Mouse (Mus musculus): Measurements from ENCODE around the gene Akr1e1.

The Akr1e1 gene

DNA sequence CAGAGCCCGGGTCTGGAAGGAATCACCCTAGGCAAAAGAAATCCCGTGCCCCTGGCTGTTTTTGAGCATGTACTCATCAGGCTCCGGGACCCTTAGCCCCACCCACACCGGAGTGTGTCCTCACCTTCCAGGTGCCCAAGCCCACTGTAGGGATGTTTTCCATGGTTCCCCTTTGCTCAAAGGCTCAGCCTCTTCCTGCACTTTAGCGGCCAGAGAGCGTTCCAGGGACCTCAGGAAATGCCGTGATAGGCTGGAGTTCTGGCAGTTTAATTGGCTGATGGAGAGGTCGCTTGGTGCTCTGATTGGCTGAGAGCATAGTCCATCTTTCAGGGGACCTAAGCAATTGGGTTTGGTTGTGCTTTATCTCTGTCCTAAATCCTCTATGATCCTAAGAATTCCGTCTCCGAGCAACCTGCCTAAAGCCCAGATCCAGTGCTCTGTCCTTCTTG lies at the start of gene Akr1e1:
Gene Akr1e1 (minus strand): TSS at position 214 of the 449 bp plus-strand sequence.
- in situ Hi-C loops (cut with MboI, MseI) = loop anchor here (10.0 kb wide), 1 partner anchor 494 kb away; no protein-coding TSS in a partner anchor

DNA sequence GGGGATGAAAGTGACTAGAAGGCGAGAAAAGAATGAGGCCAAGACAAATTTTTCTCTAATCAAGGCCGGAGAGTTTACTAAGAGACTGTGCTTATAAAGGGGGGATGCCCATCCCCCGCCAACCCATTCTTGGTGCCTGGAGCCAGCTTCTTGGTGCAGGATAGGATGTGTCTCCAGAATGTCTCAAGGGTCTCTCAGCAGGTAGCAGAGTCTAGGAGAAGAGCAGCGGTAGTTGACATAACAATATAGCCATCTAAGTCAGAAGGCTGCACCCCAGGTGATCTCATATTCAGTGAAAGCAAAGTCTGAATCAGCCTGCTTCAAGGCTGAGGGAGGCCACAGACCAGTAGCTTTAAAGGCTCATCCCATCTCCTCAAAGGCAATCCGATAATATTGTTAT lies 49.4 kb upstream of the Akr1e1 start:
- in situ Hi-C loops (cut with MboI, MseI) = no loop called here

DNA sequence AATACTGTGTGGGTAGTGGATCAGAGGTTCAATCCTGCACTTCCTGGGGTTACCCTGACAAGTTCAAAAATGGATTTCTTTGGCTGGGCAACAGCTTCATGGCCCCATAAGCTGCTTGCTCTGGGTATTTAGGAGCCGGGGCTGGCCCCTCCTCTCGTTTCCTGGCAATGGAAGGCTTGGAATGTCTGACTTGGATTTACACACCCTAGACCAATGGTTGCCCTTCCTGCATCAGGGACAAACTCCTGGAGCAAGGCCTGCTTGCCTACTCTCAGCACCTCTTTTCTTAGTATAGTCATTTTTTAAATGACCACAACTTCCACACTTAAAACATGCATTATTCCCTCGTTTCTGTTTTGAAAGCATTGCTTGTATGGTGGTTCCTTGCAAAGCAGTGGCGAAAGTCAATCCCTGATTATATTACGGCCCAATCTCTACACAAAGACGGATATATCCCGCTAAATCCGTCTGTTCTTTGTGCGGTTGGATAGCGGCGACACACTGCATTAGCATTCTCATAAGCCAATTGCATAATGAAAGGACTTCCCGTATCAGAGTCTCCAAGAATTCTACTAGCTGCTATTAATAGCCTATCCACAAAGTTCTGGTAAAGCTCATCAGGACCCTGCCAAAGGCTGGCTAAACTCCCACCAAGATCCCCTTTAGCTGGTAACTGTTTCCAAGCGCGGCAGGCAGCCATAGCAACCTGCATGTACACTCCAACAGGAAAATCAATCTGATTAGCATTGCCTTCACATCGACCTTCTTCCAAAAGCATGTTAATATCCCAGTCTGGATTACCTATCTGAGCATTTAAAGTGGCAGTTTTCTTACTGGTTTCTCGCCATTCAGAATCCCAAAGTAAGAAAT lies 47.5 kb upstream of the Akr1e1 start:
- in situ Hi-C loops (cut with MboI, MseI) = no loop called here

DNA sequence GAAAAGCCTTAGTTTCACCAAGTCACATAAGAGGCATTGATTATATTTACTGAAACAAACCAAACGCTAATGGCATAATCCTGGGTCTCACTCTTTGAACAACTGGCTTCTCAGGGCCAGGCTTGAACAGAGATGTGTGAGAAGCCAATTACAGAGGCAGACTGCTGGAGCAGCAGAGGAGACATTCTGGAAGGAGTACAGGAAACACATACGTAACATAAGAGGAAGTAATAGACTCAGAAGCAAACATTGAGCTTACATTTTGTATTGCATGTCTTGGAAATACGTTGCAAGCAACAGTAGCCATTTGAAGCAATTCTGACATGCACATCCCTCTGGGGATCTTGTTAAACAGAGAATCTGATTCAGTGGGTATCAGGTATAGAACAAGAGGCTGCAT lies 41.2 kb upstream of the Akr1e1 start:
- in situ Hi-C loops (cut with MboI, MseI) = no loop called here

DNA sequence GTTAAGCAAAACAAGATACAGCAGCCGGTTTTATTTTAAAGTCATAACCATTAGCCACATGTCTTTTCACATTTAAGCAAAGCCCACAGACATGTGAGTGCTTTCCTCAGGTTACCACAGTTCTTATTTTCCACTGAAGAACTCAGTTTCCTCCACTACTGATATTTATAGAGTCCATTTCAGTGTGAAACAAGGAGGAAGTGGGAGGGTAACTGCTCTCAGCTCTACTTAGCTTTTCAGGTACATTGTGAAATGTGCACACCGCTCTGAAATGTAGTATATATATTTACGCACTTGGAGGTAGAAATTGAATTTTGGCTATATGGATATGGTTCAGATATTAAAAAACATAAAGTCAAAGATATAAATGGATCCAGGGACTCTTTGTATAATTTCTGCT lies 36.3 kb upstream of the Akr1e1 start:
- in situ Hi-C loops (cut with MboI, MseI) = no loop called here

DNA sequence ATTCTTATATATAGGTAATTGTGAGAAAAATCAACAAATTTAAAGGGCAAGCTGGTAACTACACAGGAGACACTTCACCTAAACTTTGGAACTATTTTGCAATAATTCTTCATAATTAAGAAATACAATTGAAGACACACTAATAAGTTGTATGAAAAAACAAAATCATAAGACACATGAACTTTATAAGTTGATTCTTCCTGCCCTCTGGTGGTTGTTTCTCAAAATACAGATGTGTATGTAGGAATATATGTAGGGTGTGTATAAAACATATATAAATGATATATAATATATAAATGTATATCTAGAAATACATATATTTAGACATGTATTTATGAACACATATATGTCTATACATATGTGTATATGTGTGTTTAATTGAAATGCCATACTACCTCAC lies 1.9 kb upstream of the Akr1e1 start:
- in situ Hi-C loops (cut with MboI, MseI) = loop anchor here (5.0 kb wide), 1 partner anchor 86 kb away; no protein-coding TSS in a partner anchor

DNA sequence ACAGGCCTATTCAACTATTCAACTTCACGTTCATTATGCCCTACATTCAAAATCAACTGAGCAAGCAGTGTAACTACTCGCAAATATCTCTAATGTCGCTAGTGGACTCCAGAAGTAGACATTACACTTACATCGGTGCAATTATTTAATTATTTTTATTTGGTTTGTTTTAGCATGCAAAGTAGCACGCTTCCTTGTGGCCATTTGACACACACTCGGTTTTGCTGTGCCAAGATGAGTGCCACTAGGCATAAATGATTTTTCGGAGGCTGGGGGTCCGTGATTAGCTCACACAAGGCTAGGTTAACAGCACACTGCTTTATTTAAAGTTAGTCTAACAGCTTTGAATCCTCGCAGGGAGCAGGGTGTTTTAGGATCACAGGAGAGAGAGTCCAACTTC lies 444 bp downstream of the Akr1e1 start:
- in situ Hi-C loops (cut with MboI, MseI) = loop anchor here (10.0 kb wide), 1 partner anchor 494 kb away; no protein-coding TSS in a partner anchor

DNA sequence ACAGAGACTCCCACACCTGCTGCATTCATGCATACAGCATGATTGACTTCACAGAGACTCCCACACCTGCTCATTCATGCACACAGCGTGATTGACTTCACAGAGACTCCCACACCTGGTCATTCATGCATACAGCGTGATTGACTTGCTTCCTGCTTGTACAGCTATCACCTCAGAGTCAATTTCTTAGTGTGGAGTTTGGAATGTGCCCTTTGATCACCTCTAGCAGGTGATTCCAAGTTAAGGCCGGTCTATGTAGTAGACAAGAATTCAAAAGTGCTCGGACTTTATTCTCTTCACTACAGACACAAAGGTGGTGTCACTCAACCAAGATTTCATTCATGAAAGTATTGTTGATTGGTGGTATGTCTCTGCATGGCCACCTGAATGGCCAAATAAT lies 2.2 kb downstream of the Akr1e1 start:
- in situ Hi-C loops (cut with MboI, MseI) = loop anchor here (10.0 kb wide), 1 partner anchor 492 kb away; no protein-coding TSS in a partner anchor

DNA sequence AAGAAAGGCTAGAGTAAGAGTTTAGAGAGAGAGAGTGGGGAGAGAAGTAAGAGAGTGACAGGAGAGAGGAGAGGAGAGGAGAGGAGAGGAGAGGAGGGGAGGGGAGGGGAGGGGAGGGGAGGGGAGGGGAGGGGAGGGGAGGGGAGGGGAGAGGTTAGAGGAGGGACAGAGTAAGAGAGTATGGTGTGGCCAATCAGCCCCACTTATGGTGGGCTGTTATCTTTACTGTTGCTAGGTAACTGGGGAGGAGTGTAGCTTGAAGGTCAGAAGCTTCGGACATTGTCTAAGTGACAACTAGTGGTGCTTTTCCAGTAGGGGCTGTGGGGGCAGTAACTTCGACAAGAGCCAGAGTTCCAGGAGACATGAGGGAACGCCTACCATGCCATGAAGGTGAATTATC lies 5.5 kb downstream of the Akr1e1 start:
- in situ Hi-C loops (cut with MboI, MseI) = loop anchor here (10.0 kb wide), 1 partner anchor 489 kb away; no protein-coding TSS in a partner anchor

DNA sequence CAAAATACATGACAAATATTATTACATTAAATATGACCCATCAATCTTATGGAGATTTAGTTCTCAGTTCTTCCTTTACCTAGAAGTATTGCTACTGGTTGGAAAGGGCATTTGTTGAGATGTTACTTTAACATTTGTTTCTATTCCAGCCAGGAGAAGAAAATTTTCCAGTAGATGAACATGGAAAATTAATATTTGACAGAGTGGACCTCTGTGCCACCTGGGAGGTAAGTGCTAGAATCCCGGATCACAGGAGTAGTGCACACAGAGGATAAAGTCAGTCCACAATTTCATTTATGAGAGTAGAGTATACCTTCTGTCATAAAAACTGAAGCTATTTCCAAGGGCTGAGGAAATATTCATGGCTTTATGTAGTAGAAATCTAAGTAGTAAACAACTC lies 32.1 kb downstream of the Akr1e1 start:
- in situ Hi-C loops (cut with MboI, MseI) = no loop called here

DNA sequence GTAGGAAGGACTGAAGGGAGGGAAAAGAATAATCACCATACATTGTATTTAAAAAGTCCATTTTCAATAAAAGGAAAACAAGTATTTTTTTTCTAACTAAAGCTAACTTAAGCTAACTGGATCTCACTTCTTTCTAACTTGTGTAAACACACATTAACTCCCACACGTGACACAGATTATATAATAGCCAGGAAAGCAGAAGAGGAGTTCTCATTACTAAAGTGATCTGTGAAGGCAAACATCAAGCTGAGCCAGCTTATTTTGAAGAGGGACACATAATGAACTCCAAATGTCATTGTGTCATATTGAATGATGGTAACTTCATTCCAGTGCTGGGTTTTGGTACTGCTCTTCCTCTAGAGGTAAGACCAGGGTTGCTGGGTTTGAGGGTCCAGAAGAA lies 35.1 kb downstream of the Akr1e1 start, which contains the start of gene Akr1c21:
Gene Akr1c21 (plus strand): TSS at position 205 of the 400 bp plus-strand sequence.
- in situ Hi-C loops (cut with MboI, MseI) = no loop called here

DNA sequence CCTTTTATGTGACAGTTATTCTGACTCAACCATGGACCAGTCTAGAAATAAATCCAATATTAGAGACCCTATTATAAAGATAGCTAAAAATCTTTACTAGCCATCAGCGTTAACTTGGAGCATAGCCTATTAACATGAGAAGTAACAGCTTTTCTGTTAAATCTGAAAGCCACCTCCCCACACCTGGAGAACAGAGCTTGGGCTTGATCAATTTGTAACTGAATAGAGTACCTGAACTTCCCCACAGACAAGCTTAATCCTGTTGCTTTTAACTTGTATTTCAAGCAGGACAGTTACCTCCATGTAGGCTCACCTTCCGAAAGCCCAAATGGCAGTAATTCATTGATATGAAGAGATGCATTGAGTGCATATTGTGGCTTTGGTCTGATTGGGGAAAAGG lies 43.0 kb downstream of the Akr1e1 start:
- in situ Hi-C loops (cut with MboI, MseI) = no loop called here

DNA sequence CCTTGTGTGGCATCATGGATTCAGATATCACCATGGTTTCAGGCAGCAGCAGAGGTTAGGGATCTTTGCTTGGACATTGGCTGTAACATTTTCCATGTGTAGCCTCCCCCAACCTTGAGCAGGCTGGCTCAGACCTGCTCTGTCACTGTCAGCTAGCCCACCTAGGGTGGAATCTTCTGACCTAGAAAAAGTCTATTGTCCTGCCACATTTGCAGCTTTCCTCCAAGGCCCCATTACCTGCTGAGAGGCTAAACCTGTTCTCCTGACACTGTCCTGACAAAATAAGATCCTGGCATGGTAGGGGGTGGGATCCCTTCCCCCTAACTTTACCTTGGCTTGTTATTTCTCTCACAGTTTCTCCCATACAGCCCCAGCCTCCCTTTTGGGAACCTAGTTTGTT lies 48.5 kb downstream of the Akr1e1 start:
- in situ Hi-C loops (cut with MboI, MseI) = no loop called here

DNA sequence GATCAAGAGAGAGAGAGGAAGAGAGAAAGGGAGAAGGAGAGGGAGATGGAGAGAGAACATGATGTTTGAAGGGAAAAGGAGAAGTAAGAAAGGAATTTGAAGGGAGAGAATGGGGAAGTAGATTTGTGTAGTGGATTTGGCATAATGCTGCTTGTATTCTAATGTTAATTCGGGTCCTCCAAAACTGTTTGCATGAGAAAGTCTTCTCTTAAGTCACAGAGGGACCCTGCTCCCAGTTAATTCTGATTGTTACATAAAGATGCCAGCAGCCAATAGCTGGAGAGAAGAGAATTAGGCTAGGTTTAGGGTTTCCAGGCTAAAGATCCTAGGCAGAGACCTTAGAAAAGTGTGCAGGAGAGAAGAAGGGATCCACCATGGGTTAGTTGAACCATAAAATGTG lies 49.8 kb downstream of the Akr1e1 start:
- in situ Hi-C loops (cut with MboI, MseI) = loop anchor here (10.0 kb wide), 1 partner anchor 64 kb away; no protein-coding TSS in a partner anchor
